Mouse (Mus musculus) megakaryocyte progenitor cell, adult 5-6 weeks (primary cell): ENCODE data around the gene Gm20517. TPM values are rescaled to one million over a fixed set of nuclear protein-coding genes. Genes with fewer than 3 reads are reported as not detected.
A peak's percentile ranks its signal among the peaks of the same experiment; 100 is the strongest.

Experiments
- ATAC-seq: replicated peaks from 2 replicates; pipeline ENCODE4 v1.8.0; 2016; ENCODE audit warnings: mild to moderate bottlenecking, moderate TSS enrichment, inconsistent platforms; ENCODE audit not compliant: poor library complexity
- total RNA-seq, 2 experiments: library from RNA; stranded (forward) in 1 of 2; stranded (reverse) in 1 of 2; fragments of 157-497, 149-512 nt in 1 of 2; fragments of 200-1000 nt in 1 of 2; gene quantifications; 2 replicates each; pipeline versions ENCODE4 v1.2.3 to v1.2.4; 2015 to 2017

Gene Gm20517
- total RNA-seq, 2 experiments from 2014 or later: 2.2 to 3.4 TPM

GRCm38 (mm10) chr17:47704692-47705091, 93.3 kb downstream of the Gm20517 start:
- no peak for ATAC-seq

- no peak for ATAC-seq
Measured at GRCm38 (mm10) chr17:47706196-47706595, 94.8 kb downstream of the Gm20517 start.

GRCm38 (mm10) chr17:47707961-47708360, 96.6 kb downstream of the Gm20517 start:
- no peak for ATAC-seq

GRCm38 (mm10) chr17:47708972-47709371, 97.6 kb downstream of the Gm20517 start:
- ATAC-seq: no peak

- no peak for ATAC-seq
Measured at GRCm38 (mm10) chr17:47710036-47710435, 98.6 kb downstream of the Gm20517 start.

- ATAC-seq: no peak
Measured at GRCm38 (mm10) chr17:47711883-47712282, 100.5 kb downstream of the Gm20517 start.

GRCm38 (mm10) chr17:47712889-47713571, 101.6 kb downstream of the Gm20517 start:
- no peak for ATAC-seq

- peak; percentile 72 for ATAC-seq
Measured at GRCm38 (mm10) chr17:47715037-47715436, 103.6 kb downstream of the Gm20517 start.

- peak; percentile 79 for ATAC-seq
Measured at GRCm38 (mm10) chr17:47721183-47721582, 109.8 kb downstream of the Gm20517 start.

GRCm38 (mm10) chr17:47726566-47726965, 115.2 kb downstream of the Gm20517 start, which contains the start of gene Pgc:
Pgc (plus strand) TSS chr17:47726842.
- ATAC-seq: no peak

- ATAC-seq: no peak
Measured at GRCm38 (mm10) chr17:47730633-47731575, 119.5 kb downstream of the Gm20517 start.

Other genes with a start within 250 kb of the Gm20517 start
- gene Mrps10, start 242.7 kb upstream of the Gm20517 start, total RNA-seq (2015): 71.3 and 89.1 TPM in 2 replicates
- gene Mrps10, start 242.7 kb upstream of the Gm20517 start, total RNA-seq (2017): 53.6 and 69.9 TPM in 2 replicates
- 0.32 and 0.86 TPM in 2 replicates for gene Guca1b, start 226.2 kb upstream of the Gm20517 start, total RNA-seq (2015)
- gene Guca1b, start 226.2 kb upstream of the Gm20517 start, total RNA-seq (2017): 0.37 and 0.81 TPM in 2 replicates
- gene Guca1a, start 211.0 kb upstream of the Gm20517 start, total RNA-seq (2015): 8.2 and 8.7 TPM in 2 replicates
- 0.68 and 2.8 TPM in 2 replicates for gene Guca1a, start 211.0 kb upstream of the Gm20517 start, total RNA-seq (2017)
- gene AI661453, start 175.0 kb upstream of the Gm20517 start, total RNA-seq (2015): 1.6 and 2.3 TPM in 2 replicates
- 0.29 and 0.71 TPM in 2 replicates for gene AI661453, start 175.0 kb upstream of the Gm20517 start, total RNA-seq (2017)
- gene 1700001C19Rik, start 174.2 kb upstream of the Gm20517 start, total RNA-seq (2015): 0.12 and 0.27 TPM in 2 replicates
- 0.33 and 0.95 TPM in 2 replicates for gene 1700001C19Rik, start 174.2 kb upstream of the Gm20517 start, total RNA-seq (2017)
- 14.7 and 19.1 TPM in 2 replicates for gene Taf8, start 109.3 kb upstream of the Gm20517 start, total RNA-seq (2015)
- gene Taf8, start 109.3 kb upstream of the Gm20517 start, total RNA-seq (2017): 32.1 and 33.4 TPM in 2 replicates
- gene Ccnd3, start 106.5 kb upstream of the Gm20517 start, total RNA-seq (2015): 95.3 and 100 TPM in 2 replicates
- gene Ccnd3, start 106.5 kb upstream of the Gm20517 start, total RNA-seq (2017): 51.4 and 53.8 TPM in 2 replicates
- 9.8 and 11.6 TPM in 2 replicates for gene Bysl, start 97 bp upstream of the Gm20517 start, total RNA-seq (2015)
- 15.4 and 16.0 TPM in 2 replicates for gene Bysl, start 97 bp upstream of the Gm20517 start, total RNA-seq (2017)
- 20.4 and 23.8 TPM in 2 replicates for gene Med20, start within 50 bp of the Gm20517 start, total RNA-seq (2015)
- gene Med20, start within 50 bp of the Gm20517 start, total RNA-seq (2017): 37.7 and 40.7 TPM in 2 replicates
- gene Usp49, start 19.1 kb downstream of the Gm20517 start, total RNA-seq (2015): 4.8 and 5.9 TPM in 2 replicates
- gene Usp49, start 19.1 kb downstream of the Gm20517 start, total RNA-seq (2017): 4.5 and 6.4 TPM in 2 replicates
- 194 and 226 TPM in 2 replicates for gene Tomm6, start 76.8 kb downstream of the Gm20517 start, total RNA-seq (2015)
- 49.9 and 72.6 TPM in 2 replicates for gene Tomm6, start 76.8 kb downstream of the Gm20517 start, total RNA-seq (2017)
- gene Frs3, start 77.4 kb downstream of the Gm20517 start, total RNA-seq (2015): 0.22 and 0.72 TPM in 2 replicates
- gene Frs3, start 77.4 kb downstream of the Gm20517 start, total RNA-seq (2017): 0.12 and 0.61 TPM in 2 replicates
- 0.54 TPM in 1 of 2 replicates, not detected in the other for gene Gm21981, start 82.9 kb downstream of the Gm20517 start, total RNA-seq (2015)
- gene Gm21981, start 82.9 kb downstream of the Gm20517 start, total RNA-seq (2017): not detected in 2 replicates
- gene Prickle4, start 83.1 kb downstream of the Gm20517 start, total RNA-seq (2015): 0.15 and 0.64 TPM in 2 replicates
- 0.33 and 1.4 TPM in 2 replicates for gene Prickle4, start 83.1 kb downstream of the Gm20517 start, total RNA-seq (2017)
- not detected in 2 replicates for gene Pgc, start 115.3 kb downstream of the Gm20517 start, total RNA-seq (2015)
- gene Pgc, start 115.3 kb downstream of the Gm20517 start, total RNA-seq (2017): not detected in 2 replicates
- 6.5 and 7.5 TPM in 2 replicates for gene Tfeb, start 125.4 kb downstream of the Gm20517 start, total RNA-seq (2015)
- 7.5 and 10.9 TPM in 2 replicates for gene Tfeb, start 125.4 kb downstream of the Gm20517 start, total RNA-seq (2017)
- gene Mdfi, start 223.1 kb downstream of the Gm20517 start, total RNA-seq (2015): 2.9 and 4.1 TPM in 2 replicates
- gene Mdfi, start 223.1 kb downstream of the Gm20517 start, total RNA-seq (2017): 1.5 and 3.8 TPM in 2 replicates